Mouse (Mus musculus) megakaryocyte progenitor cell, adult 5-6 weeks (primary cell): Measurements from ENCODE around the gene Cdhr3. TPM values are rescaled to one million over a fixed set of nuclear protein-coding genes. Genes with fewer than 3 reads are reported as not detected.
"Not testable (repeated sequence)": the region's sequence is repeated elsewhere in the genome, so short reads cannot be mapped to it uniquely, and the experiment has no call there.

Experiments
- ATAC-seq: replicated peaks from 2 replicates; pipeline ENCODE4 v1.8.0; 2016; ENCODE audit warnings: mild to moderate bottlenecking, moderate TSS enrichment, inconsistent platforms; ENCODE audit not compliant: poor library complexity
- total RNA-seq, 2 experiments: library from RNA; stranded (forward) in 1 of 2; stranded (reverse) in 1 of 2; fragments of 157-497, 149-512 nt in 1 of 2; fragments of 200-1000 nt in 1 of 2; gene quantifications; 2 replicates each; pipeline versions ENCODE4 v1.2.3 to v1.2.4; 2015 to 2017

Gene Cdhr3
- total RNA-seq, 2 experiments from 2014 or later = not detected

- ATAC-seq = no peak
Observed at GRCm38 (mm10) chr12:33008305-33009110, 84.2 kb downstream of the Cdhr3 start.

- ATAC-seq = no peak
Observed at GRCm38 (mm10) chr12:33007176-33007575, 85.5 kb downstream of the Cdhr3 start.

GRCm38 (mm10) chr12:33005858-33006257 is 86.8 kb downstream of the Cdhr3 start:
- no peak for ATAC-seq

- ATAC-seq = no peak
Observed at GRCm38 (mm10) chr12:33003339-33003965, 89.2 kb downstream of the Cdhr3 start.

- no peak for ATAC-seq
Observed at GRCm38 (mm10) chr12:33000402-33000801, 92.3 kb downstream of the Cdhr3 start.

- not testable (repeated sequence) for ATAC-seq
Observed at GRCm38 (mm10) chr12:32999778-33000177, 92.9 kb downstream of the Cdhr3 start.

- no peak for ATAC-seq
Observed at GRCm38 (mm10) chr12:32998766-32999165, 93.9 kb downstream of the Cdhr3 start.

- ATAC-seq = no peak
Observed at GRCm38 (mm10) chr12:32995081-32995834, 97.4 kb downstream of the Cdhr3 start.

GRCm38 (mm10) chr12:32994081-32994480 is 98.6 kb downstream of the Cdhr3 start:
- ATAC-seq = no peak

GRCm38 (mm10) chr12:32989731-32990130 is 102.9 kb downstream of the Cdhr3 start:
- ATAC-seq = no peak

GRCm38 (mm10) chr12:32986284-32986683 is 106.4 kb downstream of the Cdhr3 start:
- no peak for ATAC-seq

Other genes starting within 250 kb of the Cdhr3 start
- gene Sypl, start 139.0 kb downstream of the Cdhr3 start, total RNA-seq (2015) = 187 and 189 TPM in 2 replicates
- gene Sypl, start 139.0 kb downstream of the Cdhr3 start, total RNA-seq (2017) = 65.5 and 71.7 TPM in 2 replicates
- 71.1 and 96.1 TPM in 2 replicates for gene Atxn7l1, start 54.8 kb upstream of the Cdhr3 start, total RNA-seq (2015)
- 33.1 and 37.4 TPM in 2 replicates for gene Atxn7l1, start 54.8 kb upstream of the Cdhr3 start, total RNA-seq (2017)